Mouse (Mus musculus) kidney, postnatal 25 days (tissue): ENCODE data around the gene Usp48.

Source experiments
- DNase-seq, 2 experiments: peaks; one replicate each; pipeline ENCODE4 v3.0.0; 2021; ENCODE audit warnings: mixed read lengths in 2 of 2

The Usp48 gene

DNA sequence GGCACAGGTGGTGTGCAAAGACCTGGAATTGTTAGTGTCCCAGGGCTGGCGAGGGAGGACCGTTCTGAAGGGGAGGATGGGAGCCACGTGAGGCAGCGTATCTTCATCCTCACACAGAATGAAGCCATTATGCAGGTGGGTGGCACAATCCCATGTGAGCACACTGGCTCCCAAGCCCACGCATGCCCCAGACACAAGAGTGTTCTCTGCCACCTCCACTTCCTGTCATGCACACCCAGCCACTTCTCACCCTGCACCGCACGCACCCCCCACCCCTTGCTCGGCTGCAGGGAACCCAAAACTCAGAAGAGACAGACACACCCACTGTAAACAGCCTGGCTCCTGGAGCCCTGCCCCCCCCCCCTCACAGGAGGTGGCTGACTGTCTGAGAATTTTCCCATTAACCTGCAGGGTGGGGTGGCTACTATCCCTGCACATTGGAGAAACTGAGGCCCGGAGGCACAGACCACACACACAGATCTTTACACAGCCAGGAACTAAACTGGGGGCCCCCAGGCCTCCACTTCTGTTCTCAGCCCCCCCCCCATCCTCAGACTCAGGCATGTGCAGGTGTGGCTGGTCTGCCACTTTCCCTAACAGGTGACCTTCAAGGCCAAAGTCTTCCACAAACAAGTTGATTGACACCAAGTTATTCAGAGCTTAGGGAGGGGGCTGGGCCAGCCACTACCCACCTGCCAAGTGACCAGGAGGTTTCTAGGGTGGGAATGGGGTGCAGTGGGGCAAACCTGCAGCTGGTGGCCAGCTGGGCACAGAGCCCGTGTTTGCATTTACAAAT lies 98.8 kb downstream of the Usp48 start:
- DNase-seq, result no peak

DNA sequence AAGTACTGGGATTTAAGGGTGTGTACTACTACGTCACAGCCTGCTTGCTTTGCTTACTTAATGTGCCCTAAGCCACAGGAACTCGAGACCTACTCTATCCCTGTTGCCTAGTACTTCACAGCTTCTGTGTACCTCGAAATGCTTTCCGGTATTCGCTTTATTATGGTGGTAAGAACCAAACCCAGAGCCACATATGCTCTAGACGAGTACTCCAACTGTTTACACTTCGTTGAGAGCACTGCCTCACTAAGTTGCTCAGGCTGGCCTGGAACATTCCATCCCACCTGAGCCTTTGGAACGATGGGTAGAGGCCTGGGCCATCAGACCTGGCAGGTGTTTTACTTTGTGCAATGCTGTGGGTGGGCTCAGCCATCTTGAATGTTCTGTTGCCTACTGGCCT lies 101.7 kb downstream of the Usp48 start:
- DNase-seq, result no peak

DNA sequence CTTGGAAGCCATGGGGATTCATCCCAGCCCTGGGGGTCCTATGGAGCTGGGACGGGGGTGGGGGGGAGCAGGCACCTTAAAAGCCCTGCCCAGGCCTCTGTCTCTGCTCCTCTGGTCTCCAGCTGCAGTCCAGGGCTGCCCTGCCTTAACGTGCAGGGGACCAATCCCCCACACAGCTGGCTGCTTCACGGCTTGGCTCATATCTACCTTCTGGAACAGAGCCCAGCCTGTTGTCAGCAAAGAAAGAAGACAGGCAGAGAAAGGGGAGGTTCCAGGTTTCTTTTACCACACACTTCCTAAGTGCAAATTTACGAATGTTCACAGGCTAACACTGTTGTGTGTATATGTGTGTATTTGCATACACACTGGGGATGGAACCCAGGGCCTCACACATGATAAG lies 102.3 kb downstream of the Usp48 start:
- peak; percentile 59 to 60 for DNase-seq

DNA sequence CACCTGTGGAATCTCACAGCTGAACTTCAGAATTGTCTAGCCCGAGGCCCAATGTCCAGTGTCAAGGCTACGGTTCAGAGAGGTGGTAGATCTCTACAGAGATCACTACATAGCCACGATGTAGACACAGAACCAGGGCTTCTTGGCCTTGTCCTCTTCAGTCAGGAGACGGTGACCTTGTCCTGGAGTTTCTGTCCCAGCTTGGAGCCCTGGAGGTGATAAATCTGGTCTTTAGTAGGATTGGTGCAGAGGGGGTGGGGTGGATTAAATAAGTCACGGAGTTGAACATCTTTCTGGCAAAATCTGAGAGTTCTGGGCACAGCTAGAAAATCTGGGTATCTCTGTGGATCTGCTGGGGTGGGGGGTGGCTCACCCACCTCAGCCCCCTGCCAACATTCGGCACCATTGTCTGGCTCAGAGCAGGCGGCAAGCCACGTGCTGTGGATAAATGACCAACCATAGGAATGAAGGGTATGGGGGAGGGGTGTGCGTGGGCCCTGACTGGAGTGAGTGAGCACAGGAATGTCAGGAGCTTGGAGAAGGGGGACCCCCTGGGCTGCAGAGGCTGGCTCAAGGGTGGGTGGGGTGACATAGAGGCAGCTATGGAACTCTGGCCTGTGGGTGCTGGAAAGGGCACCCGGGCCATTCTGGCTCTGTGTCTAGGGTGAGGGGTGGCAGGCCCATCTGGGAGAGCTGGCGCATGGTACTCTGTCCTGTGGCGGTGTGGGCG lies 103.8 kb downstream of the Usp48 start:
- DNase-seq, result peak; percentile 78 to 91

DNA sequence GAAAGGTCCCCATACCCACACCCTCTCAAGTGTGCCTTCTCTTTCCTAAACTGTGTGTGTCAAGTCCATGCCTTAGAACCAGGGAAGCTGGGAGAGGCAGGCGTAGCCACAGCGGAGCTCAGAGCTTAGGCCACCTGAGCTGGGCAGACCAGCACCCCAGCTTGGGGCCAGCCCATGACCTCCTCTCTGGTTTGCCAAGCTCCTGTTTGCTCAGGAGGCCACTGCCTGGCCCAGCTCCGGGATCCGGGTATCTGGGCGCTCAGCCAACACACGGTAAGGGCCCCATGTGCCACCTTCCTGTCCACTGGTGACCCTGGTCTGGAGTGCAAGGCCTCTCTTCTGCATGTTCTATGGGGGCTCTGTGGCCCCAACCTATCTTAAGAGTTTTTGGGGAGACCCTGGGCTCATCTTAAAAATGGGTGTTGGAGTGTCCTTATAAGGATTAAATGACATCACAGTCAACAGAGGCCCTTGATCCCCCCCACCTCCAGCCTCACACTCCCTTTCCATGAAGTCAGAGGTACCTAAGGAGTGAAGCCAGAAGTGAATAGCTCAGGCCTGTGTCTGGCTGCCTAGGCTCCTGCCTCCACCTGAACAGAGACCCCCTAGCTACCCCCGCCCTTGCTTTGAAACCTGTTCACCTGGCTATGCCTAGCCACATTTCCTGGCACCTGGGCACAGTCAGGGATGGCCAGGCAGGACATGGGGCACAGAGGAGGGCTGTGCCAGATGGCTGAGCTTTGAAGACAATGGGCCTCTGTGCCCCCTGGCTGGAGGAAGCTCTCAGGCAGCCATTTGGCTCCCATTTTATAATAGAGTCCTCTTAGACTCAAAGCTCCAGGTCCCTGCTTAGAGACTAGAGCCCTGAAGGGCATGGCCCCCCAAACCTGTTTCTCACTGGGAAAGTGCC lies 104.8 kb downstream of the Usp48 start:
- DNase-seq, result peak; percentile 75 to 88

DNA sequence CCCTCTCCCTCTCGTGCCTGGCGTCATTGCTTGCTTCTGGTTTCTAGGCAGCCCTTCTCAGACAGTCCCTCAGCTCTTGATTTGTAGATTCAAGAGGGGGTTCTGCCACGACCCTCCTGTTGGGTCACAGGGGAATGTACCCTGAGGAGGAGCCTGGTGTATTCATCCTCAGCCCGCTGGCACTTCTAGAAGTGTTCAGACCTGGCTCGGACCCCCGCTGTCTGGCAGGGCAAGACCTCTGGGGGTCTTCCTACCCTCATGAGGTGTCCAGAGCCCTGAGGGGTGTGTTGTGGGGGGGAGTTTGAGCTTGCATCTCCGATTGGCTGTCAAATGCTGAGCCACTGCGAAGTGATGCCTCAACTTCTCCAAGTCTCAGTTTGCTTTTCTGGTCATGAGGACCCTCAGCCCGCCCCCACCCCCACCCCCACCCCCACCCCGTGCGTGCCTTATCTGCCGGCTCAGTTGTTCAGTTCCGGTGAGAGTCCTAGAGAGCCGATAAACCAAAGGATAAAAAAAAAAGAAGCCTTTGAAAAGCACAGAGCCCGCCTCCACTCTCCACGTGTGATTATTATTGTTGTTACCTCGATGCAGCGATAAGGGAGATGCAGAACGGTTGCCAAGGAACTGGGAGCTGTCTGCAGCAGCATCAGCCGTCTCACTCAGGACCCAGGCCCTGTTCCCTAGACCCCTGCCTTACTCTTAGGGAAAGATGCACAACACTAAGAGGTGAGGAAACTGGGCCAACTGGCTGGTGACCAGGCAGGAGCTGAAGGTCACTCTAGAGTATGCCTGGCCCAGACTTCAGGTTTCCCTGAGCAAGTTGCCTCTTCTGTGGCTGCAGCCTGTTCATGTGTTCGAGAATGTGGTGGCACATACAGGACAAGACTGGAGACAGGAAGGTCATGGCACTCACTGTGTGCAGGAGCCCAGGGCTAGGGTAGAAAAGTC lies 106.0 kb downstream of the Usp48 start:
- peak; percentile 58 to 67 for DNase-seq

DNA sequence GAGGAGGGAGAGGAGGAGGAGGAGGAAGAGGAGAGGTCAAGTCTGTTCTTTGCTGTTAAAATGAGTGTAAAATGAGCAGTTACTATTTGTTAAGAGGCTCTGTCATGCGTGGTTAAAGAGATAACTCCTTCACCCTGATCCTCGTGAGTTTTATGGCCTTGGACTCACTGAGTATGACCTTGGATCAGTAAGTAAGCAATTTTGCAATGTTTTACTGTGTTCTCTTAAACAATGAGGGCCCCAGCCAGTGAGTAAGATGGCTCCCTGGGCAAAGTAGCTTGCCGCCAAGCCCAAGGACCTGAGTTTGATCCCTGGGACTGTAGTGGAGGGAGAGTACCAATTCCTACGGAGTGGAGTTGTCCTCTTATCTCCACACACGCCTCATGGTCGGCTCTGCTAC lies 107.4 kb downstream of the Usp48 start:
- DNase-seq, result no peak

DNA sequence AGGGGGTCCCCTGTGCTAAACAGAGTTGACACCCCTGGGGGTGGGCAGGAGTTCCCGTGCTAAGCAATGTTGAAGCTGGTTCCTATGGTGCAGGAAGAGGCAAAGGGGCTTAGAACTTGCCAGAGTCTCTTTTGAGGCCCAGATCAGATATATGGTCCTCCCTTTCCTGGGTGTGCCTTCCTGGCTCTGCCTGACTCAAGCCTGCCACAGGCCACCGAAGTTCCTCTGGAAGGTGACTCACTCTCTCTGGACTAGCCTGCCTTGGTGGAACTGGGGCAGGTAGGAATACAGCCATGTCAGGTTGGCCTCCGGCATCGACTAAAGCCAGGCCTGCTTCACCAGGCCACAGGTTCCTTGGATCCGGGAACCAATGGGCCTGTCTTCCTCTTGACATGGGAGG lies 109.5 kb downstream of the Usp48 start:
- no peak for DNase-seq

DNA sequence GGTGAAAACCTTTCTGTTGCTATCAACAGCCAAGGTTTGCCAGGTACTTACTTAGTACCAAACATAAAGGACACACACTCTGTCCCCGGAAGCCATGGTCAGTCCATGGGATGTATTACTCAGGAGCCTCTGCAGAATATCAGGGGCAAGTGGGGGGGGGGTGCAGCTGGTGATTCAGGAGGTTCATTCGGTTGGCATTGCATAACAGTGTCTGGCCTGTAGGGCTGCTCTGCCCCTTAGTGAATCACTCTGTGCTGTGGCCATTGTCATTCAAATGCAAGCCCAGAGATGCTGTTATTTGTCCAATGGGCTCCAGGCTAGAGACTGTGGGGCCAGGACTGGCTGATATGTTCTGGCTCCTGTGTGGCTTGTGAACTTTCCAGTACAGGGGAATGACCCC lies 111.0 kb downstream of the Usp48 start:
- no peak for DNase-seq

DNA sequence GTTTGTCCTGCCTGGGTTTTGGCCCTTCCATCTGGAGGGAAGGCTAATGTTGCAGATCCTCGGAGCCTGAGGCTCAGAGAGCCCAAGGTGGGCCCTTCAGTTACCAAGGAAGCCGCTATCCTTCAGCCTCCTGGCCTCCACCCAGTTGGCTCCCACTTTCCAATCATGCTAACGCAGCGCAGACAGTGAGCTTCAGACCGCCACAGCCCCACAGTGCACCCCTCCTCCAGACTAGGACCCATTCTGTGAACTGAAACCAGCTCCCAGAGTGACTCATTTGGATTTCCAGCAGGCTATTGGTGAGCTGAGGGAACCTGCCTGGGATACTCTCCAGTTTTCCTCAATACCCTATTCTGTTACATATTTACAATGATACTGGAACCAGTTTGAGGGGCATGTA lies 111.8 kb downstream of the Usp48 start:
- DNase-seq, result no peak

DNA sequence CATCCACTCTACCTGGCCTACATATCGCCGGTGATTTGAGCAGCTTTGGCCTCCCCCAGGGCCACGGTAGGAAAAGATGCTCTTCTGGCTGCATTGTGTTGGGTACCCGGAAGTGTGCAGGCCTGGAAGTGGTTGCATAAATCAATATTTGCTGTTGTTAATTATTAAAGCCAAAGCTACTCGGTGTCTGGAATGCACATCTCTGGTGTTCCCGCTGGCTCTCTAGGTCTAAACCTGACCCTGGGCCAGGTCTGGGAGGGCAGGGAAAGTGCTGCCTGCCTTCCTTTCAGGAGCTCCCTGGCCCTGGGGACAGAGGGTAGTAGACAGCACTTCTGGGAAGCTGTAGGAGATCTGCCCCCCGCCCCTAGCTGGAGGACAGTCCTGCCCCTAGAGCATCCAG lies 113.0 kb downstream of the Usp48 start:
- peak in 1 of 2 experiments; percentile 68 for DNase-seq

DNA sequence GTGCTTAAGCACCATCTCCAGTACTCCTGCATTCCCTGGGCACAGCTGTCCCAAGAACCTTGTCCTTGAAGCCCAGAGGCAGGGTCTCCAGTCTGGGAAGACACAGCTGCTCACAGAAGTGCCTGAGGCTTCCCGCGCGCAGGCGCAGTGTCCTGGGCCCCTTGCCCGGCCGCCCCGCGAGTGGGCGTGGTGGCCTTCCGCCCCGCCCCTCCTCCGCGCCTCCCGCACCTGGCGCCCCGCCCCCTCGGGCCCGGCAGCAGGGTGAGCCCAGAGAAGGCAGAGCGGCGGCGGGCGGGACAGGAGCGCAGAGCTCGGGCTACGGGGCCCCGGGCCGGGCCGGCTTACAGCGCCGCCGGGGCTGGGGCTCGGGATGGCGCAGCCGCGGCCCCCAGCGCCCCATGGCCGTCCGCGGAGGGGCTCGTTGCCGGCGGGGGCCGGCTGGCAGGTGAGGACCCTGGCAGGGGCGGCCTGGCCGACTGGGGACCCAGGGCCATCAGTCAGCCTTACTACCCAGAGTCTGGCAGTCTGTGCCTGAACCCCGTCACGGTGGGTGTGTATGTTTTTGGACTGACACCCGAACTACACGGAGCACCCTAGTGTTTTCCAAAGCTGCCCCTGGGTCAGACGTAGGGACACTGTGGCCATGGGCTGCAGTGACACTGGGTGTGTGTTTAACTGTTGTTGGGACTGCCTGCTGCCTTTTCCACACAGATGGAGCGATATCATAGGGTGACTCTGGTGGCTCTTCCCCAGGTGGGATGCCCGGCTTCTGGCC lies 113.8 kb downstream of the Usp48 start:
- peak; percentile 92 to 94 for DNase-seq
